Mouse (Mus musculus) liver, embryonic 11.5 days (tissue): Measurements from ENCODE around the gene Gm14781. TPM values are rescaled to one million over a fixed set of nuclear protein-coding genes. Genes with fewer than 3 reads are reported as not detected.
"Not testable (repeated sequence)": the region's sequence is repeated elsewhere in the genome, so short reads cannot be mapped to it uniquely, and the experiment has no call there.

Source experiments
- ATAC-seq: fragments of 200-750 bp; cut with Nextera tagmentation; replicated peaks from 2 replicates; pipeline ENCODE4 v1.8.0; 2017; ENCODE audit warnings: moderate number of reproducible peaks, mild to moderate bottlenecking, moderate TSS enrichment, moderate library complexity; ENCODE audit not compliant: low FRiP score
- DNase-seq: peaks from one replicate; pipeline ENCODE4 v3.0.0-alpha.2; 2017; ENCODE audit warnings: low spot score
- H3K27ac ChIP-seq: fragments of 300-500 bp; sonication (generic); 2 replicates; pipeline ENCODE4 v1.5.1; 2014; ENCODE audit warnings: mild to moderate bottlenecking, low read depth, low read length, control low read depth
- H3K27me3 ChIP-seq: fragments of 300-500 bp; sonication (generic); replicated peaks from 2 replicates; pipeline ENCODE4 v1.6.1; 2014; ENCODE audit warnings: low read length, mixed read lengths; ENCODE audit not compliant: control insufficient read depth, insufficient read depth
- H3K36me3 ChIP-seq: fragments of 300-500 bp; sonication (generic); 2 replicates; pipeline ENCODE4 v1.6.1; 2014; ENCODE audit warnings: mild to moderate bottlenecking, low read length, moderate library complexity, mixed read lengths; ENCODE audit not compliant: control insufficient read depth, insufficient read depth
- H3K4me1 ChIP-seq: fragments of 300-500 bp; sonication (generic); replicated peaks from 2 replicates; pipeline ENCODE4 v1.6.1; 2014; ENCODE audit warnings: low read length, mixed read lengths; ENCODE audit not compliant: control insufficient read depth, insufficient read depth
- H3K4me2 ChIP-seq: fragments of 300-500 bp; sonication (generic); 2 replicates; pipeline ENCODE4 v1.6.1; 2014; ENCODE audit warnings: mild to moderate bottlenecking, control low read depth, moderate library complexity
- H3K4me3 ChIP-seq: fragments of 300-500 bp; sonication (generic); 2 replicates; pipeline ENCODE4 v1.5.1; 2014; ENCODE audit warnings: low read depth, low read length, control low read depth
- H3K9ac ChIP-seq: fragments of 300-500 bp; sonication (generic); 2 replicates; pipeline ENCODE4 v1.6.1; 2014; ENCODE audit warnings: low read depth, low read length, control low read depth
- H3K9me3 ChIP-seq: fragments of 300-500 bp; sonication (generic); 2 replicates; pipeline ENCODE4 v1.6.1; 2016; ENCODE audit warnings: low read length, inconsistent platforms, mixed read lengths; ENCODE audit not compliant: control insufficient read depth
- WGBS: fragments of 180-500 bp; shearing (Covaris S2); extraction: QIAGEN DNeasy Blood & Tissue Kit; methylation state at CpG from one replicate; pipeline ENCODE4 v1.1.7; 2014; 5-methylcytosine and 5-hydroxymethylcytosine counted together
- polyA plus RNA-seq: library from polyadenylated mRNA; unstranded; fragments of >200 nt; fragmentation: Nextera tagmentation; extraction: Ambion mirVana; gene quantifications from 2 replicates; pipeline ENCODE4 v1.2.1, GENCODE M21; 2014

Gm14781 gene
- not detected in 2 replicates for polyA plus RNA-seq

DNA sequence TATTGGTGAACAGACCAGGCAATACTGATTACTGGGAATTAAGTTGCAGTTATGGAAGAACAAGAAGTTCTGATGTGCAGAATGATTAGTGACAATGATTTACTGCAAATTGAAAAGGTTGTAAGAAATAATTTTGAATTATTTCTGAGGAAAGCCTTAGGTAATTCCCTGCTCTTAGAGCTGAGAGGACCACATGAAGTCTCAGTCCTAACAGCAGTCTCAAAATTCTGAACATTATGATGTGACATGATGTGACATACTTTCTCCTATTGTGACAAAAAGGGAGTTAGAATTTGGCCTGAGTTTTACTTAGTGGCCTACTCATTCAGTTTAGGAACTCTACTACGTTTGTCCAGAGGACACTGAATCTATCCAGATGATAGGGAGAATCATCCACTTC, at the start of gene Gm14781:
TSS of gene Gm14781 (plus strand) at position 301 of the 400 bp plus-strand sequence.
- not testable (repeated sequence) for H3K27me3 ChIP-seq, H3K27ac ChIP-seq, H3K4me3 ChIP-seq, H3K9me3 ChIP-seq, H3K36me3 ChIP-seq, DNase-seq, ATAC-seq, H3K9ac ChIP-seq, H3K4me1 ChIP-seq, H3K4me2 ChIP-seq
- WGBS = 59% methylated on average over 1 of the region's 1 CpGs

DNA sequence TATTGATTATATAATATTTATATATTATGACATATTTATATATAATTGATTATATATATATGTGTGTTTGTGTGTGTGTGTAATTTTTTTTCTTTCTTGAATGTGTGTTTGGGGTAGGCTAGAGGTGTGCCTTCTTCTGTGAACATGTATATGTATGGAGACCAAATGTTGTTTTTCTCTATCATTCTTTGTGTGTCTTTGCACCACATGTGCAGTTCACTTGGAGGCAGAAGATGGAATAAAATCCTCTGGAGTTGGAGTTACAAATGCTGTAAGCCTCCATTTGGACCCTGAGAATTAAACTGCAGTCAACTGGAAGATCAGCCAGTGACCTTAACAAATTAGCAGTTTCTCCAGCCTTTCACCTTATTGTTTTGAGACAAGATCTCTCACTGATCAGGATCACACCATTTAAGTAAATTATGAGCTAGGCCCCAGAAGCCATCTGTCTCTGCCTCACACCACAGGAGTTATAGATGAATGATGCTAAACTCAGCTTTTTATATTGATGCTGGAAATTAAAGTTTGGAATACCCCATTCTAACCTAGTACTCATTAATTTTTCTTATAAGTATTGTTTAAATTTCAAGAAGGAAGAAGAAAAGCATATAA, 23.1 kb downstream of the Gm14781 start:
- H3K9me3 ChIP-seq, H3K27me3 ChIP-seq, H3K9ac ChIP-seq, H3K4me3 ChIP-seq, H3K36me3 ChIP-seq, H3K4me1 ChIP-seq, ATAC-seq, H3K27ac ChIP-seq, H3K4me2 ChIP-seq, DNase-seq: not testable (repeated sequence)

Other genes with a start within 250 kb of the Gm14781 start
- not detected in 2 replicates for gene Gm5072, start 239.7 kb upstream of the Gm14781 start, polyA plus RNA-seq
- not detected in 2 replicates for gene Gm8914, start 152.1 kb upstream of the Gm14781 start, polyA plus RNA-seq
- not detected in 2 replicates for gene 1700084M14Rik, start 56.3 kb upstream of the Gm14781 start, polyA plus RNA-seq
- gene Mageb5, start 150.8 kb downstream of the Gm14781 start, polyA plus RNA-seq = not detected in 2 replicates